Mouse (Mus musculus): ENCODE results near the gene Impg1. TPM values are rescaled to one million over a fixed set of nuclear protein-coding genes. Genes with fewer than 3 reads are reported as not detected.

The Impg1 gene
- total RNA-seq (2023) = under 1 TPM in 1 of 2 experiments, not detected in 1; 0.15 TPM

GRCm38 (mm10) chr9:80465381-80465780 is at the start of gene Impg1:
TSS of gene Impg1 (minus strand) at chr9:80465481.

